Mouse (Mus musculus) thymus, postnatal 4 days (tissue): ENCODE results near the gene Diras1.
"Not testable (repeated sequence)": the region's sequence is repeated elsewhere in the genome, so short reads cannot be mapped to it uniquely, and the experiment has no call there.

Source experiments
- DNase-seq: peaks from one replicate; pipeline ENCODE4 v3.0.0; 2021

Diras1 gene

GRCm38 (mm10) chr10:80996501-80996900 lies 29.0 kb downstream of the Diras1 start:
- no peak for DNase-seq

DNA sequence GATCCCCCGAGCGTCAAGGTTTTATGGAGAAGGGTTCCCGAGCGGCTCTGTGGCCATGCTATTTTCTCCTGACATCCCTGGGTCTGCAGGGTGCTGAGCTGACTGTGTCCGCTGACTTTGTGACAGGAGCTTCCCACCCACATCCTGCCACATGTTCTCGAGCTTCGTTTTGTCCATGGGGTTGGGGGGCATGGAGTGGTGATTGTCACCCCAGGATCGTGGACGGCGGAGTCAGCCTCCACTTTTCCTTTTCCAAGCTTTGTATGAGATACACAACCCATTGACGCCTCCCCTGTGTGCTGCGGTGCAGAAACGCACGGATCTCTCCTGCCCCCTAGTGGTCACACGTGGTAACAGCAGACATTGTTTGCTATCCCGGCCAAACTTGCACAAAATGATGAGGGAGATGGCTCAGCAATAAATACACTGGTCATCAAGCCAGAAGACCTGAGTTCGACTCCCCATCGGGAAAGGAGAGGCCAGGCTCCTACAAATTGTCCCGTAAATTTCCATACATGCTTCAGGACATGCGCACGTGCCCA lies 30.3 kb downstream of the Diras1 start:
- DNase-seq = peak; percentile 88

- no peak for DNase-seq
Measured at GRCm38 (mm10) chr10:80994621-80995020, 30.8 kb downstream of the Diras1 start.

DNA sequence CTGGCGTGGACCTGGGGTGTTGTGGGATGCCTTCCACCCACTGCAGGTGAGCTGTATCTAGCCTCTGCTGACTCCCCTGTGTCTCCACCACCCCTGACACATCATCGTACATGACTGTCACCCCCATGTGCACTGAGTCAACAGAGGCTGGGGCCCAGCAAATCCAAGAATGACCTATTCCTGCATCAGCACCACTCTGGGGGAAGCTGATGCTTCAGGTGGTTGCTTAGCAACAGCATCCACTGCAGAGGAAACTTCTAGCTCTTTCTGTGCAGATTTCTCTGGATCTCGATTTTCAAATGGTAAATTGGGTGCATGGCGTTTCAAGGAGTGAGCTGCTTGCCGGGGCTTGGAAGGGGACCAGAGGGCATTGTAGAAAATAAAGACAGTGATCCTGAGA lies 32.2 kb downstream of the Diras1 start:
- no peak for DNase-seq

GRCm38 (mm10) chr10:80991945-80992344 lies 33.5 kb downstream of the Diras1 start:
- DNase-seq = no peak

GRCm38 (mm10) chr10:80991007-80991406 lies 34.5 kb downstream of the Diras1 start:
- no peak for DNase-seq

DNA sequence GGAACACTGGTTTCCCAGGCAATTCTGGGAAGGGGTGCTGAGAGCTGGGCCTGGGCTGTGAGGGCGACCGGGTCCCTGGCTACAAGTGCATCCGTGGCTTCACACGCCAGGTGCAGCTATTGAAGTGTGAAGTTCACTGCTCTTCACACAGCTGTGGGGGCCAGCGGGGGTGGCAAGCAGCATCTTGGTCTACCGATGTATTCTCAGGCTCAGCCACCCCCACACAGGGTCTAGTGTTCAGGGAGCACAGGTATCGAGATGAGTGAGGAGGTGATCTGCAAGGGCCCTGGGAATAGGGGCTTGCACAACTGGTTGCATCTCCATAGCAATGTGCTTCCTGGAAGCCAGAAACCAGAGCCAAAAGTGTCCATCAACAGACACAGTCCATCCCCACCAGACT lies 35.1 kb downstream of the Diras1 start:
- DNase-seq = peak; percentile 74

- DNase-seq = not testable (repeated sequence)
Measured at GRCm38 (mm10) chr10:80989854-80990253, 35.6 kb downstream of the Diras1 start.

DNA sequence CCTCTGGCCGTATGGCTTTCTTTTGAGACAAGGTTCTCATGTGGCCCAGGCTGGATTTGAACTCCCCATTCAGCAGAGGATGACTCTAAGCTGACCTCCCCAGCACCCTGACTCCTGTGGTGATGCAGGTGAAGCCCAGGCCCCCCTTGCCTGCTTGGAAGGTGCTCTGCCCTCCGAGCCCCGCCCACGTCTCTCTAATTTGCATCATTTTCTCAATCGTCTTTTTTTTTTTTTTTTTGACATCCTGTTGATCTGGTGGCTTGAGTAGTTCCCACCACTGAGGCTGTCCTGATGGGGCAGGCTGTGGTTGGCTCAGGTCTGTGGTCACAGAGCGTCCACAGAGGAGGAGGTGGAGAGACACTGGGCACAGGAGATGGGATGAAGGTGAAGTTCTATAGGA lies 36.0 kb downstream of the Diras1 start:
- DNase-seq = peak; percentile 55

DNA sequence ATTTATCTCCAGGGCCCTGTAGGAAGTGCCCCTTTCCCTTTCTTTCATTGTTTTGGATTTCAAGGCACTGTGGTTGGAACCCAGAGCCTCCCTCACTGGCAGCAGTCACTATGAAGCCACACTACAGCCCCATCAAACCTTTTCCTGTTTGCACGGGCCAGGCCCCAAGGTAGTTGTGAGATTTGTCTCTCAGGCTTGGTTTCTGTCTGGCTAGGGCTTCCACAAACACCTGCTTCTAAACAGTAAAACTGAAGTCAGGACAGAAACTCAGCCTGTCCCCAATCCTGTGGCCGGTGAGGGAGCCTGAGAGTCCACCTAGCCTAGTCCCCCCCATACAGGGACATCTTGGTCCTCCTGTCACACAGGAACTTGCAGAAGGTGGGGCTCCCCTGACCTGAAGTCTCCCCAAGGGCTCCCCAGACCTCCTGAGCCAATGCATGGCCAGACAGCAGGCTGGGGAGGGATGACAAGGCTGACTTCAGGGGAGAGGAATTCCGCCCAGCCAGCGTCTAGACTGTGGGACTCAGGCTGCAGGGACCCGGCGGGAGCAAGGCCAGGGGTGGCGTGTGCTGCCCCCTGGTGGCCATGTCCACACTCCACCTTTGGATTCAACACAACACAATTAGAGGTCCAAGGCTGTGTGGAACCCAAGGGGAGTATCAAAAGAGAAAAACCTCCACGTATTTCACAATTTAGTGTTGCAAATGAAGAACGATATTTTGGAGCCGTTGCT lies 37.6 kb downstream of the Diras1 start:
- peak; percentile 87 for DNase-seq

GRCm38 (mm10) chr10:80986754-80987153 lies 38.7 kb downstream of the Diras1 start:
- no peak for DNase-seq

GRCm38 (mm10) chr10:80985970-80986701 lies 39.3 kb downstream of the Diras1 start:
- no peak for DNase-seq

DNA sequence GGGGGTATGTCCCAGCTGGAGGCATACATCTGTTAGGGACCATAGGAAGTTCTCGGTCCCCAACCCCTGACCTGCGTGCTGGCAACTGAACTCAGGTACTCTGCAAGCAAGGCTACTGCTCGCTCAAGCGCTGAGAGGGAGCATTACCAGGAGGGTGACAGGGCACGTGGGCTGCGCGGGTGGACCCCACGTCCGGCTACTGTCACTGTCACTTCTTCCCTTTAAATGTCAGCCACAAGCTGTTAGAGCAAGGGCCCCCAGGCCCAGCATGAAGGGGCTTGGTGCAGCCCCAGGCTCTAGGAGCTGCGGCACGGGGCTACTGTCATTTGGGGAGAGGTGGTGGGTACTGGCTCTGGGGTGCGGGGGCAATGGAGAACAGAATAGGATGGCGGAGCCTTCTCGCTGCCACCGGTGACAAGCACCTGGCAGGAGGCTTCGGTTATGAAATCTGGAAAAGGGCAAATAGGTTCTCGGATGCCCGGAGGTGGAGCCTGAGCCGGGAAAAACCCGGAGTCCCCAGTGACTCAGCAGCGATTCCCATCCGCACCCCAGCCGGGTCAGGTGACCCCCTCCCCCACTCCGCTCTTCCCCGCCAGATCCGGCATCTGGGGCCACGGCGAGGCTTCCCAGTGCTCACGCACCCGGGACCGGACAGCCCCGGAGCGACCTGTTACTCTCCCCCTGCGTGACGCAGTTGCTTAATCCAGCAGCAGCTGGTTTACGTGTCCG lies 40.1 kb downstream of the Diras1 start:
- peak; percentile 61 for DNase-seq

DNA sequence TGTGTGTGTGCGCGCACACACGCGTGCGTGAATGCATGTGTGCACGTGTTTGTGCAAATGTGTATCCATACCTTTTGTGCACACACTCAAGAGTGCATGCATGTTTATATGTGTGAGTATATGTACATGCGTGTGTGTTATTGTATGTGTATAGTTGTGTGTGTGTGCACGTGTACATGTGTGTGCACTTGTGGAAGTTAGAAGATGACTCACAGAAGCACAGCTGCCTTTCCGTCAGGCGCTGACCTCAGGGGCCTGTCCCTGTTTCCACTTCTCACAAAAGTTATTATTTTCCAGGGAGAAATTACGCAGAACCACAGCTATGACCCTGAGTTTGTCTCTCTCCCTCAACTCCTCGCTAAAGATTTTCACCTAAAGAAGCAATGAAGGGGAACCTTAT lies 41.2 kb downstream of the Diras1 start:
- DNase-seq = no peak

GRCm38 (mm10) chr10:80982381-80982780 lies 43.1 kb downstream of the Diras1 start:
- no peak for DNase-seq

- DNase-seq = no peak
Measured at GRCm38 (mm10) chr10:80981564-80982112, 43.8 kb downstream of the Diras1 start.

- DNase-seq = no peak
Measured at GRCm38 (mm10) chr10:80975478-80975877, 50.0 kb downstream of the Diras1 start.

DNA sequence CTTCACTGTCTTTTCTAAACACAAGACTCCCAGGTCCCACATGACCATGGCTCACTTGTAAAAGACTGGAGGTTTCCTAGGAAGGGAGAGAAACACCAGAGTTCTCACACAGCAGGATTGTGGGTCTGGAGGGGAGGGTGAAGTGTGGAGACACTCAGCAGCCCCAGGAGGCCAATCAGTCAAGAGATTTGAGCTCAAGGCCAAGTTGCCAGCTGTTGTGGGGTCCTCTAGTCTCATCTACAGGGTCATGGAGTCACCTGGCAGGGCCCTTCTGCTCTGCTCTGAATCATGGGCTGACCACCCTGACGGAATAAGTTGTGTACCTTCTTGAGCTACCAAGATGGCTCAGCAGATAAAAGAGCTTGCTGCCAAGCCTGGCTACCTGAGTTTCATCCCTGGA lies 51.7 kb downstream of the Diras1 start:
- no peak for DNase-seq

DNA sequence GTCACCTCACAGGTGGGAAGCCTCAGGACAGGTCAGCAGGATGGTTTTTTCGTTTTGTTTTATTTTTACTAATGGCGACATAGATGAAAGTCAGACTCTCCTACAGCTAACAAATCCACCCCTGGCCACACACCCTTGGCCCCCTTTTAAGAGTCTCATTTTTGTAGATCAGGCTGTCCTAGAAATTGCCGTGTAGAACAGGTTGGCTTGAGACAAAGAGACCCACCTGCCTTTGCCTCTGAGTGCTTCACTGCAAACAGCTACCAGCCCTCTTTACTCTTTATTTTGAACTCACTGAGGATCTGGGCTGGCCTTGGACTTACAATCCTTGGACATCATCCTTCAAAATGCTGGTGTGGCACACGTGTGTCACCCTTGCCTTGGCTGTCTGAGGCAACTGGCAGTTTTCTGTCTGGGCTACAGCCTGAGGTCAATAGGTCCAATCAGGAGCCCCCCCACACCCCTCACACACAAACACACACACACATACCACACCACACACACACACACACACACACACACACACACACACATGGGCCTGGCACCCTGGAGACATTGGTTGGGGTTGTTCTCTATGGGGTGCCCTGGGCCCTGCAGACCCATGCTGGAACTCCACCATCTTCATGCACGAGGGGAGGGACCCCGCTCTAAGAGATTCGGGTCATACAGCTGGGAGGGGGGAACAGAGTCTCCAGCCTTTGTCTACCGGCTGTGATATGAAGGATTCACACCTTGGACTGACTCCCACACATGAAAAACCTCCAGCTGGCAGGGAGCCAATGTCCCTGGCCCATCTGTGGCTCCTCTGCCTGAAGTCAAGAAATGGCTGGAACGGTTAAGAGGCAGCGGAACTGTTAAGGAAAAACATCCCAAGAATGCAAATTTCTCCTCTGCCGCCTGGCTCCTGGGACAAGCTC lies 53.1 kb downstream of the Diras1 start:
- DNase-seq = no peak

GRCm38 (mm10) chr10:80971533-80971932 lies 53.9 kb downstream of the Diras1 start:
- no peak for DNase-seq

DNA sequence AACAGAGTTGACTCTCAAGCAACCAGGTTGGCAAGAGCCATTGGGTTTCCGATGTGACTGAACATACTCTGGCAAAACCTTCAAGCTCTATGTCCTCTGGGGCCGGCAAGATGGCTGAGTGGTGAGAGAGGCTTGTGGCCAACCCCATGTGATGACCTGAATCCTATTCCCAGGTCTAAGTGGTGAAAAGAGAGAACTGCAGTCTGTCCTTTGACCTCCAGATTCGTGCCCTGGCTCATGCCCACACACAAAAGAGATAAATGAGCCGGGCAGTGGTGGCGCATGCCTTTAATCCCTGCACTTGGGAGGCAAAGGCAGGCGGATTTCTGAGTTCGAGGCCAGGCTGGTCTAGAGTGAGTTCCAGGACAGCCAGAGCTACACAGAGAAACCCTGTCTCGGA lies 55.3 kb downstream of the Diras1 start:
- DNase-seq = no peak
